In genomic region chr15:8433239-8433947, GRCm38 (mm10) we compare ENCODE assay signal across 17 mouse cellular contexts. TPM values are rescaled to one million over a fixed set of nuclear protein-coding genes. Genes with fewer than 3 reads are reported as not detected.
DNase-seq lines count a peak whose midpoint lies in the region; ATAC-seq and TF ChIP-seq lines count a peak whose summit lies in the region.
"Had no signal": no experiment of that assay in that cellular context is flagged by ENCODE, and none has a peak within 500 bp of the region (broad histone marks: within the 10 kb centered on the region; RNA-seq: fewer than 3 reads in every experiment).

No protein-coding gene starts in this region.

- DNase-seq in layer of hippocampus, adult 2 months (ENCODE audit: low spot score in 2 of 2) = no peak
- DNase-seq in layer of hippocampus, postnatal 36 days = no peak
- DNase-seq in ES-CJ7 (ENCODE audit: low read depth, low spot score) = peak; percentile 32
- DNase-seq in hindbrain, embryonic 10.5 days (ENCODE audit: low spot score) = no peak
- DNase-seq in heart, postnatal 36 days = no peak
- DNase-seq: cerebellum, postnatal 14 days; kidney, adult 9 months; liver, embryonic 13.5 days; right cerebral cortex, adult 18-20 months had no signal

- H3K9ac ChIP-seq in midbrain, embryonic 13.5 days (replicated peaks) = no peak overlapping the region
- H3K9ac ChIP-seq: liver, embryonic 13.5 days; stomach, embryonic 15.5 days had no signal

- peak; percentile 33 for TF ChIP-seq CTCF in layer of hippocampus, adult 2 months (conservative IDR thresholded peaks at IDR 0.05)

- H3K4me3 ChIP-seq in layer of hippocampus, adult 2 months = no peak overlapping the region
- no peak overlapping the region for H3K4me3 ChIP-seq in hindbrain, embryonic 10.5 days
- H3K4me3 ChIP-seq in midbrain, embryonic 13.5 days (replicated peaks) = no peak overlapping the region
- H3K4me3 ChIP-seq: embryonic facial prominence, embryonic 10.5 days; liver, embryonic 13.5 days; myocyte; stomach, embryonic 15.5 days had no signal

- intact Hi-C loops in heart, postnatal 36 days (cut with DNase I) = no loop called here

- ATAC-seq in common myeloid progenitor, adult 5-6 weeks (replicated peaks; ENCODE audit: low read depth, poor library complexity, severe bottlenecking) = peak; percentile 73; the same call in 1 of the 2 replicates
- peak; percentile 63; the same call in 1 of the 2 replicates for ATAC-seq in monocyte, adult 5-6 weeks (replicated peaks; ENCODE audit: insufficient number of reproducible peaks, low FRiP score, low TSS enrichment, poor library complexity, severe bottlenecking)
- ATAC-seq in midbrain, embryonic 13.5 days = no peak
- ATAC-seq: forebrain, embryonic 14.5 days had no signal

- no peaks in the 10 kb centered on the region for H3K27me3 ChIP-seq in hindbrain, embryonic 10.5 days (ENCODE audit: insufficient read depth, poor library complexity, severe bottlenecking)
- H3K27me3 ChIP-seq in midbrain, embryonic 13.5 days = no peaks in the 10 kb centered on the region
- H3K27me3 ChIP-seq: liver, embryonic 13.5 days; stomach, embryonic 15.5 days had no signal

- H3K4me1 ChIP-seq in hindbrain, embryonic 10.5 days (replicated peaks) = no peaks in the 10 kb centered on the region
- H3K4me1 ChIP-seq in midbrain, embryonic 13.5 days (replicated peaks) = 0 out of 2 replicates have a peak, but pooled peaks cover 2% of the 10 kb centered on the region
- H3K4me1 ChIP-seq: embryonic facial prominence, embryonic 10.5 days; stomach, embryonic 15.5 days had no signal

- H3K9me3 ChIP-seq in hindbrain, embryonic 10.5 days = no peaks in the 10 kb centered on the region
- no peaks in the 10 kb centered on the region for H3K9me3 ChIP-seq in midbrain, embryonic 13.5 days
- H3K9me3 ChIP-seq: embryonic facial prominence, embryonic 10.5 days; liver, embryonic 13.5 days; stomach, embryonic 15.5 days had no signal

- H3K4me2 ChIP-seq in midbrain, embryonic 13.5 days (replicated peaks) = no peak overlapping the region
- H3K4me2 ChIP-seq: liver, embryonic 13.5 days; midbrain, embryonic 11.5 days; stomach, embryonic 15.5 days had no signal

- WGBS in hindbrain, embryonic 10.5 days = 89% methylated on average over 2 of the region's 2 CpGs
- WGBS in midbrain, embryonic 13.5 days = 94% methylated on average over 2 of the region's 2 CpGs

- no peaks in the 10 kb centered on the region for H3K36me3 ChIP-seq in hindbrain, embryonic 10.5 days
- no peaks in the 10 kb centered on the region for H3K36me3 ChIP-seq in midbrain, embryonic 13.5 days
- H3K36me3 ChIP-seq: embryonic facial prominence, embryonic 10.5 days; liver, embryonic 13.5 days; stomach, embryonic 15.5 days had no signal

- no peak overlapping the region for H3K27ac ChIP-seq in layer of hippocampus, adult 2 months
- H3K27ac ChIP-seq in hindbrain, embryonic 10.5 days = no peak overlapping the region
- no peak overlapping the region for H3K27ac ChIP-seq in midbrain, embryonic 13.5 days
- H3K27ac ChIP-seq: embryonic facial prominence, embryonic 10.5 days; liver, embryonic 13.5 days; stomach, embryonic 15.5 days had no signal

RNA-seq across cellular contexts. Expression of gene Nipbl, which starts 10.9 kb away (rescaled TPM):
- total RNA-seq in layer of hippocampus, adult 2 months (2021) = 10 to 100 TPM; 32.9 to 35.0 TPM
- 10 to 100 TPM; 34.0 to 38.4 TPM for total RNA-seq in layer of hippocampus, postnatal 36 days (2021)
- 64.3 and 74.0 TPM in 2 replicates for total RNA-seq in common myeloid progenitor, adult 5-6 weeks (2017)
- total RNA-seq in monocyte, adult 5-6 weeks (2017) = 61.4 to 103 TPM (median 61.8 TPM) in 3 replicates
- polyA plus RNA-seq in hindbrain, embryonic 10.5 days (2016; fragmentation: Nextera tagmentation; extraction: Ambion mirVana) = 15.0 and 17.2 TPM in 2 replicates
- 10 to 100 TPM; 29.8 to 30.9 TPM for total RNA-seq in heart, postnatal 36 days (2021)
- polyA plus RNA-seq in midbrain, embryonic 13.5 days (2015; fragmentation: Nextera tagmentation; extraction: Ambion mirVana) = 20.5 TPM in 2 replicates
